Mouse (Mus musculus): ENCODE results near the gene Ptprcap. TPM values are rescaled to one million over a fixed set of nuclear protein-coding genes. Genes with fewer than 3 reads are reported as not detected.

The Ptprcap gene
- total and polyA plus RNA-seq, 3 experiments = 67.9 to 75.7 TPM; not detected in 1

- DNase-seq (ENCODE audit: low read depth, low spot score) = peak; percentile 20
- no peaks in the 10 kb centered on the region for H3K9me3 ChIP-seq (replicated peaks; ENCODE audit: insufficient read depth, low read length)
- H3K9ac ChIP-seq (ENCODE audit: control insufficient read depth, low read depth, low read length, poor library complexity, severe bottlenecking) = no peak overlapping the region
- H3K79me2 ChIP-seq (ENCODE audit: control insufficient read depth, insufficient read depth, low read length, poor library complexity) = no peaks in the 10 kb centered on the region; the same call in 1 of the 2 replicates
- peaks cover 0 to 4% of the 10 kb centered on the region in 2 experiments; a peak in 2 of 4 replicates for H3K36me3 ChIP-seq (ENCODE audit: control insufficient read depth in 1 of 2, insufficient read depth in 2 of 2, low read length in 2 of 2)
- H3K27me3 ChIP-seq (ENCODE audit: control insufficient read depth in 1 of 2, insufficient read depth in 2 of 2, low read length in 2 of 2) = no peaks in the 10 kb centered on the region
- TF ChIP-seq E2F4 (IDR thresholded peaks at IDR 0.05; ENCODE audit: borderline replicate concordance, low read depth, low read length) (no peak), TCF12 (IDR thresholded peaks at IDR 0.05; ENCODE audit: low read depth, low read length) (no peak), RCOR1 (IDR thresholded peaks at IDR 0.05; ENCODE audit: low read depth, low read length) (no peak), ELF1 (IDR thresholded peaks at IDR 0.05; ENCODE audit: low read depth, low read length) (no peak), MYB (IDR thresholded peaks at IDR 0.05; ENCODE audit: low read depth, low read length) (no peak), TAL1 (IDR thresholded peaks at IDR 0.05; ENCODE audit: low read length) (no peak), TBP (IDR thresholded peaks at IDR 0.05; ENCODE audit: low read depth, low read length) (no peak), HCFC1 (IDR thresholded peaks at IDR 0.05; ENCODE audit: low read depth, low read length) (no peak), ZKSCAN1 (IDR thresholded peaks at IDR 0.05; ENCODE audit: low read depth, low read length) (no peak), MAX (IDR thresholded peaks at IDR 0.05; ENCODE audit: low read length) (no peak), UBTF (IDR thresholded peaks at IDR 0.05; ENCODE audit: borderline replicate concordance, insufficient read depth, low read depth, low read length) (no peak), GATA1 (IDR thresholded peaks at IDR 0.05; ENCODE audit: low read depth, low read length) (no peak), SMC3 (IDR thresholded peaks at IDR 0.05; ENCODE audit: low read depth, low read length) (no peak), NELFE (IDR thresholded peaks at IDR 0.05; ENCODE audit: low read depth, low read length) (no peak), BHLHE40 (IDR thresholded peaks at IDR 0.05; ENCODE audit: borderline replicate concordance, low read depth, low read length) (no peak), POLR2A (IDR thresholded peaks at IDR 0.05; ENCODE audit: control insufficient read depth in 1 of 2, insufficient read depth in 1 of 2, low read depth in 1 of 2, low read length in 2 of 2, poor library complexity in 1 of 2) (no peak)
- H3K4me3 ChIP-seq (ENCODE audit: control insufficient read depth in 1 of 2, insufficient read depth in 1 of 2, low read depth in 2 of 2, low read length in 2 of 2) = no peak overlapping the region
- H3K27ac ChIP-seq (ENCODE audit: control insufficient read depth, low read depth, low read length) = no peak overlapping the region
- H3K4me1 ChIP-seq (ENCODE audit: control insufficient read depth in 1 of 2, insufficient read depth in 2 of 2, low read length in 2 of 2) = peaks cover 0 to 8% of the 10 kb centered on the region in 2 experiments; a peak in 2 of 4 replicates
Observed at GRCm38 (mm10) chr19:4171393-4172290, 18.2 kb downstream of the Ptprcap start.

DNA sequence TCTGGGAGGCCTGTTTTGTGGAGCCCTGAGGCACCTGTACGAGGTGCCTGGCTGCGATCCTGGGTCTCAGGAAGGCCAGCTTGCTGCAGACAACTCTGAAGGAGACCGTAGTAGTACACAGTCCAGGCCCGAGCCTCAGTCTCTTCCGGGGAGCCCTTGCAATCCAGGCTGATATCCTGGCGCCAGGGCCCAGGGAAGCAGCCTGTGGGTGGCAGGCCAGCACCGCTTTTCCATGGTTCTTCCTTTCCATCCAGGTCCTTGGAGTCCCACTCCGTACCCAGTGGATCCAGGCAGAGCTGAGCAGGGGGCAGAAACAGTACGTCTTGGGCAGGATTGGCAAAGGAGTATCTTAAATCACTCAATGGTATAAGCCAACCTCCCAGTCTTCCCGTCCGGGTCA, 19.5 kb downstream of the Ptprcap start:
- no peak overlapping the region for H3K9ac ChIP-seq (ENCODE audit: control insufficient read depth, low read depth, low read length, poor library complexity, severe bottlenecking)
- no peak for DNase-seq (ENCODE audit: low read depth, low spot score)
- TF ChIP-seq EP300 (IDR thresholded peaks at IDR 0.05; ENCODE audit: low read depth in 1 of 2, low read length in 2 of 2) (no peak), KAT2A (conservative IDR thresholded peaks at IDR 0.05; ENCODE audit: low read depth, low read length) (no peak)
- no peaks in the 10 kb centered on the region; the same call in 1 of the 2 replicates for H3K79me2 ChIP-seq (ENCODE audit: control insufficient read depth, insufficient read depth, low read length, poor library complexity)
- no peaks in the 10 kb centered on the region for H3K27me3 ChIP-seq (ENCODE audit: control insufficient read depth in 1 of 2, insufficient read depth in 2 of 2, low read length in 2 of 2)
- no peak overlapping the region for H3K27ac ChIP-seq (ENCODE audit: control insufficient read depth, low read depth, low read length)
- H3K4me1 ChIP-seq (ENCODE audit: control insufficient read depth in 1 of 2, insufficient read depth in 2 of 2, low read length in 2 of 2) = peaks cover 0 to 8% of the 10 kb centered on the region in 2 experiments; a peak in 2 of 4 replicates
- no peak overlapping the region for H3K4me3 ChIP-seq (ENCODE audit: control insufficient read depth in 1 of 2, insufficient read depth in 1 of 2, low read depth in 2 of 2, low read length in 2 of 2)
- peaks cover 0 to 4% of the 10 kb centered on the region in 2 experiments; a peak in 2 of 4 replicates for H3K36me3 ChIP-seq (ENCODE audit: control insufficient read depth in 1 of 2, insufficient read depth in 2 of 2, low read length in 2 of 2)
- no peaks in the 10 kb centered on the region for H3K9me3 ChIP-seq (replicated peaks; ENCODE audit: insufficient read depth, low read length)

All from MEL (cell line).